Mouse (Mus musculus) cerebellum, adult (tissue): ENCODE data around the gene Gstm5.
A peak's percentile ranks its signal among the peaks of the same experiment; 100 is the strongest.
"Not testable (repeated sequence)": the region's sequence is repeated elsewhere in the genome, so short reads cannot be mapped to it uniquely, and the experiment has no call there.

Source experiments
- ATAC-seq: cut with Nextera tagmentation; 2 replicates; pipeline ENCODE4 v1.9.2; 2017; ENCODE audit warnings: mild to moderate bottlenecking, moderate library complexity, mixed read lengths; ENCODE audit not compliant: insufficient number of reproducible peaks, low FRiP score, low TSS enrichment

Gene Gstm5

DNA sequence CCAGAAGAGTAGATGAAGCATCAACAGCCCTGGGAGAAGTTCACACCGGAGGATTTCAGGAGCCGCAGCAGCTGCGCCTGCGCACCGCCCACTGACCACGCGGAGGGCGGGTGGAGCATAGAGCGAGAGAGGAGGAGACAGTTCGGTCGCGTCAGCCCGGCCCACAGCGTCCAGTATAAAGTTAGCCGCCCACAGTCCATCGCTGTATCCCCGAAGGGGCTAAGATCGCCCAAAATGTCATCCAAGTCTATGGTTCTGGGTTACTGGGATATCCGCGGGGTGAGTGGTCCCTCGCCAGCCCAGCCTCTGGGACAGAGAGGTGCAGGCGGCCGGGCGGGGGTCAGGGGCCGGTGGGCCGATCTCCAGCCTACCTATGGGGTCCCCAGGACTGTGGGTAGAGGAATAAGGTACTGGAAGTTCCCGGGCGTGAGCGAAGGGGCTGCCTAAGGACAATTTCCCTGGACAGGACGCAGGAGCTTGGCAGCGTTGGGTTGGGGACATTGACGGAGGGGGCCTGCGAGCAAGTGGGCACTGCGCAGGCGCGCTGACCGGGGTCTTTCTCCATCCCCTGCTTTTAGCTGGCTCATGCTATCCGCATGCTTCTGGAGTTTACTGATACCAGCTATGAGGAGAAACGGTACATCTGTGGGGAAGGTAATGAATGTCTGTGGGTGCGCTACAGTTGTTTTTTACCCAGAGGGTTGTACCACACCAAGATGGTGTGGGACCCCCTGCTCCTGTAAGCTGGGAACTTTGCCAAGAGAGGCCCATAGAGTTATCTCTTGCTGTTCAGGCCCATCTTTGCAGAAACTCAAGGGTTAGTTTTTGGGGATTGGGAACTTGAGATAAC, at the start of gene Gstm5:
Gene Gstm5 (plus strand): TSS at position 102 of the 850 bp plus-strand sequence.
- ATAC-seq, result peak; percentile 95

DNA sequence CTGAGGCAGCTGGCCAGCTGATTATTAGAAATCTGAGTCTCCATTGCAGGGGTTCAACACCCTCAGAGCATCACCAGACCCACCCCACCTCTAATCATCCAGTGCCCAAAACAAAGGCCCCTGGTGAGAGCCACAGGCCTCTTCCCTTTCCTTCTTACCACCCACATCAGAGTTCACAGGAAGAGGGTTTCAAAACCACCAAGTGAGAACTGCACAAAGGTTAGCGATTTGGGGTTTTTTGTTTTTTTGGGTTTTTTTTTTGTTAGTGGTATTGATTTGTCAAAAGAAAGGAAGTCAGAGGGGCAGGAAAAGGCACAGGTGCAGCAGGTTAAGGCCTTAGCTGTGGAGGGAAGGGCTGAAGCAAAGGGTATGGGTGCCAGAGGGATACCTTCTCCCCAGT, 49.4 kb upstream of the Gstm5 start:
- ATAC-seq, result no peak

DNA sequence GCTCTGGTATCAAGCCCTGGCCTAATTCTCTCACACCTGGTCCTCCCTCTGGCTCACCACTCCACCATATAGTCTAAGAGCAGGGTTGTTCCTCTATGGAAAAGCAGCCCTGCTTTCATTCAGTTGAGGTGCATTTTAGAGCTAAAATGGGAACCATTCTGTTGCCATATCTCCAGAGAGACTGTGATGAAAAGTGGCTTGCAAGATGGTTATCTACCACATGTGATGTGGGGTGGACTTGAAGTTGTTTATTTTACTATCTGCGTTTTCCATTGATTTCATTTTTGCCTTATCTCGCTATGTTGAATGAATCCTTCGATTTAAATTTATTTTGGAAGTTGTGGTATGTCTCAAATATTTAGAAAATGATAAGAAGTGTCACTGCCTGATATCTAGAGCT, 48.8 kb upstream of the Gstm5 start:
- no peak for ATAC-seq

DNA sequence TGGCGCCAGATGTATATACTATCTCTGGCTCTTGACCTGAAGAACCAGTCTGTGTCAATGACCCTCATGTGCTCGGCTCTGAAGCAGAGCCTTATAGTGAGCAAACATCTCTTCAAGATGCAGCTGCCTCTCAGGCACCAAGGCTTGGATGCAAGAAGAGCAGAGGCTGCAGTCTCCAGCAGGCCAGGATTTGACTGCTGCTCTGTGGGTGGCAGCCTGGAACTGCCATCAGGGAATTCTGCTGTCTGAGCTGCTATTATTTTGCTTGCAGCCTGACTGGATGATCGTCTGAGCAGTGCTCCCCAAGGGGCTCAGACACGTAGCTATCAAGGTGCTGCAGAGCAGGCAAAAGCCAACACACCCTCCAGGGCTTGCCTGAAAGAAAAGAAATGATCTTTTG, 47.5 kb upstream of the Gstm5 start:
- no peak for ATAC-seq

DNA sequence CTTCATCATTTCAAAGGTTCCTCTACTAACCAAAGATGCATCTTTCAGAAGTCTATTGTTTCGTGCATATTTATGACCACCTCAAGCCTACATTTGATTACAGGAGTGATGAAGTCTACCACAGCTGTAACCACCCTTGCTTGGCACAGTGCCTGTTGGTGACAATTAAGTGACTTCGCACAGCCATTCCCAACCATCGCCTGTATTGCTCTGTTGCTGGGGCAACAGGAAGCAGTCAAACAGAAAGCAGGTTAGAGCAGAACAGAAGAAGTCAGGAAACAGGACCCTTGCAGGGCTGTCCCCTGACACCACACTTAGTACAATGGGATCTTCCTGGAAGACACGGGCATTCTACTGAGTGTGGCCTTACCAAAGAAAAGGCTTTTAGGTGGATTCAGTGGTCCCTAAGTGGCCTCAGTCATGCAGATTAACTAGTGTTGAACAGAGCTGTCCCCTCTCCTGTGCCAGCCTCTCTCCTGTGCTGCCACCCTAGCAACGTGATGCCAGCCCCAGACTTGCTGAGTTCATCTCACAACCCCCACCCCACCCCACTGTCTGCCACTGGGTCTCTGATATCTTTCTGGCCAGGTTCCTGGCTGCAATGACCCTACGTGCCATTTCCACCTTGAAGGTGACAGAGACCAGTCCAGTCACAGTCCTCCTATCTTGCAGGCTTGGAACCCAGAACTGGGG, 46.5 kb upstream of the Gstm5 start:
- no peak for ATAC-seq

DNA sequence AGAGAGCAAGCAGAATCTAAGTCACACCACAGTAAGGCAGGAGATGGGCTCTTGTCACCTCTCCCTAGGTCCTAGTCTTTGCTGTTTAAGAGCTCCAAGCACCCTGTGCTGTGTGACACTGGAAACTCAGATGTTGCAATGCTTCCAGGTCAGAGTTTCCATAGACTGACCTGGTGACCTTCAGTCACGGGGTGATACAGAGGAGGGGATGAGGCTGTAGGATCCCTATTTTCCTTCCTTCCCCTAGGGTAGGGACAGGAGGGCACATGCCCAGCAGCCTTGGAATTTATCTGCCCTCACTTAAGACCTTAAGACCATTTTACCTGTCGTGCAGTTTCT, 46.0 kb upstream of the Gstm5 start:
- ATAC-seq, result no peak

DNA sequence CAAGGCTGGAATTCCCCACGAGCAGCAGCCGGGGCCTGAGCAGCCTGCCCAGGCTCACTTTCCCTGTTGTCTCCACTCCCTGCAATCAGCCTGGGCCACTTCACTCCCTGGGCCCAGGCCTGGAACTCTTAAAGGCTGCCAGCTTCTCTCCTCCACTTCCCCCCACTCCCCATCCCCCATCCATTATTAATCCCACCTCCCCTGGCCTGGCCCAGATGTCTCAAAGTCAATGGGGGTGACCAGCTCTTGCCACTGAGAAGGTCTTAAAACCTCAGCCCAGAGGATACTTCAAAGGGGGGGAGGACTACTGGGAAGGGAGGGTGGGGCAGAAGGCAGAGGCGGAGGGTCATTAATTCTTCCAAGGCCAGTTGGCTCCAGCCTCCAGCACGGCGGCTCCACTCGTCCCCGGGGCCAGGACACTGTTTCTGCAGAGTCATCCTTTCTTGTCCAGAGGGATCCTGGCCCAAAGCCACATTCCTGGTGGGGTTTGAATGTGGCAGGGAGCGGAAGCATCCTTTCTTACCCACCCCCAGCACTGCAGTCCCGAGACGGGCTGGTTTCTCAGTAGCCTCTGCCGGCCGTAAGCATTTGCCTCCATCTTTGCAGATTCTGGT, 45.1 kb upstream of the Gstm5 start:
- no peak for ATAC-seq

DNA sequence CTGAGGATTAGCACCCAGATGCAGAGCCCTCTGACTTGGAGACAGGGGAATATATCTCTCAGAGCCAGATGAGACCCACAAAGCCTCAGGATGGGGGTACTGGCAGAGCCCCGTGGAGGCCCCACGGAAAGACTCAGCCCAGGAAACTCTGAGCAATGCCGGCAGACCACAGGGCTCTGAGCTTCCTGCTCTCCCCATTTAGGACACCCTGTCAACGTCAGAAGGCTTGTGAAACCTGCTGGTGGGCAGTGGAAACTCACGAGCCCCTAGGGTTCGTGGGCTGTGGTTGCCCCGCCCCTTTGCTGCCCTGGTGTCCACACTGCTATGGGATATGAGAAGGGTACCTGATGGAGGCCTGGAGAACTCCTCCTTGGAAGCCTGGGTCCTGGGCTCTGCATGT, 42.8 kb upstream of the Gstm5 start:
- ATAC-seq, result no peak

DNA sequence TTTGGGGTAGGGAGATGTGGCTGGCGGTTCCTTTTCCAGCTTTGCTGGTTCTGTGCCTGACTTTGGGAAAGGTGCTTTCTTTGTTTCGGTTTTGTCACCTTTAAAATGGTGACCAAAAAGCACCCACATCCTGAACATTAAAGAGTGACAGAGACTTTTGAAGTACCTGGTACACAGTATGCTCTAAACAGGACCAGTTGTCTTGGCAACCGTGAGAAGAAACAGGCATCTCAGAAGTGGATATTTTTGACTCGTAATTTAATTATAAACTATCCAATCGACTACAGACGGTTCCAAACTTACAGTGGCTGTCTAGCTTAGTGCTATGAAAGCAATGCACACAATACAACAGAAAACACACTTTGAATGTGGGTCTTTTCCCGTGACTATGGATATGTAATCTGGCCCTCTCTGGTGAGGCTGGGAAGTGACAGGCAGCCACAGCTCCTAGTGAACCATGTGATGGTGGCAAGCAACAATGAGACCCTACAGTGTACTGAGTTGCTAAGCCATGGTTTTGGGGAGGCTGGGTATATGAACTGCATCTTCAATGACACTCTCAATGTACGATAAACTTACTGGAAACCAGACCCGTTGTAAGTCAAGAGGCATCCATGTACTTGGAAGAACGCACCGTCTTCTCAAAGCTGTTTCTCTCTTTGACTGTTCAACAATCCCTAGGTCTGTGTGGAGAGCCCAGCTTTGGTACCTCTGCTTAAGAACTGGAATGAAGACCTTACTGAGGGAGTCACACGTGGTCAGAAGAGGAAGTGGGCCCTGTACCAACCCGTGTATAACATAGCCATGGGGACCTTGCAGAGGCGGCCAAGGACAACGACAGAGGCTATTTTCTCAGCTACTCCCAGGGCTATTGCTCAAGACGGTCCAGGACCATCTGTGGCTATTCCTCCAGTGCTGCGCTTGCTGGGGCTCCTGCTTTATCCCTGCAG, 42.1 kb upstream of the Gstm5 start:
- ATAC-seq, result no peak

DNA sequence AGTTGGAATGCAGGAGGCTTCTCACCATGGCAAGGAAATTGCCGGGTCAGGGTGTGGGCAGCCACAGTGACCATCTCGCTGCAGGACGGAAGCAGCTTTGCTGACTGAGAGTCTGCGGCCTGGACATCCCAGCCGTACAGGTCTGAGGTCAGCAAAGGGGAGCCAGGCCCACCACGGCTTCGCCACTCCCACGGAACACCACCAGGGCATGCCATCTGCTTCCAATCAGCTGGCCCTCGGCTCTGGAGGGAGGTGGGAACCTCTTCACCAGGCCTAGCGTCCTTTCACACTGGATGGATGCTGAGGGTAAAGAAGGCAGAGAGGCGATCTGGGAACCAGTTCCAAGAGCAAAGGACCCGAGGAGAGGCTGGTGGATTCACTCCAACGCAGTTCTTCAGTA, 40.3 kb upstream of the Gstm5 start:
- ATAC-seq, result no peak

DNA sequence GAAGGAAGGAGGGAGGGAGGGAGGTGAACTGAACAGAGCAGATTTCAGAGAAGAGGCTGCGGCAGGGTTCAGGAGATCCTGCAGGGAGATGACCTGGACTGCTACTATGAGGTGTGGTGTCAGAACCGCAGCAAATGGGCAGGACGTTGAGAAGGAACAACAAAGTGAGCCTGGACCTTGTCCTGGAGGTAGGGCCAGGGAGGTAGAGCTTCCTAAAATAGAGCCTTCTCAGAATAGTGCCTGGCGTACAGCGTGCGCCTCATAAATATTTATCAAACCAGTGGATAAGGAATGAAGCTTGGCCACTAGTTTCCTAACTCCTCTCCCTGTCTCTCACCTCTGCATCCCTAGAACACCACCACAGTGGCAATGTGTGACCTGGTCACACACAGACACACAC, 38.0 kb upstream of the Gstm5 start:
- no peak for ATAC-seq

DNA sequence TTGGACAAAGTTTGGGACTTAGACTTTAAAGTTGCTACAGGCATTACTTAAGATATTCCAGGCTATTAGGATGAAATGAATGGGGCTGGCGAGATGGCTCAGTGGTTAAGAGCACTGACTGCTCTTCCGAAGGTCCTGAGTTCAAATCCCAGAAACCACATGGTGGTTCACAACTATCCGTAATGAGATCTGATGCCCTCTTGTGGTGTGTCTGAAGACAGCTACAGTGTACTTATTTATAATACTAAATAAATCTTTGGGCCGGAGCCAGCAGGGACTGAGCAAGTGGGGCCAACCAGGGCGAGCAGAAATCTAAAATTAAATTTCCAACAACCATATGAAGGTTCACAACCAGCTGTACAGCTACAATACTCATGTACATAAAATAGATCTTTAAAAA, 34.1 kb upstream of the Gstm5 start:
- ATAC-seq, result not testable (repeated sequence)

DNA sequence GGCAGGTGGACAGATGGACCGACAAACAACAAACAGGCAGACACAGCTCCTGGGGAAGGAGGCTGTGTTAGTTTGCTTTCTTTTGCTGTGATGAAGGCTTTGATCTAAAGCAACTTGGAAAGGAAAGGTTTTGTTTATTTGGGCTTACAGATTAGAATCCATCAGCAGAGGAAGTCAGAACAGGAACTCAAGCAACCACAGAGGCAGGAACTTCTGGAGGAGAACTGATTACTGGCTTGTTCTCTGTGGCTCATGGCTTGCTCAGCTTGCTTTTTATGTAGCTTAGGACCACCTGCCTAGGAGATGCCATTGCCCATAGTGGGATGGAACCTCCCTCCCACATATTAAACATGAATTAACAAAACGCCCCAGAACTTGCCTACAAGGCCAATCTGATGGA, 33.1 kb upstream of the Gstm5 start:
- ATAC-seq, result no peak

DNA sequence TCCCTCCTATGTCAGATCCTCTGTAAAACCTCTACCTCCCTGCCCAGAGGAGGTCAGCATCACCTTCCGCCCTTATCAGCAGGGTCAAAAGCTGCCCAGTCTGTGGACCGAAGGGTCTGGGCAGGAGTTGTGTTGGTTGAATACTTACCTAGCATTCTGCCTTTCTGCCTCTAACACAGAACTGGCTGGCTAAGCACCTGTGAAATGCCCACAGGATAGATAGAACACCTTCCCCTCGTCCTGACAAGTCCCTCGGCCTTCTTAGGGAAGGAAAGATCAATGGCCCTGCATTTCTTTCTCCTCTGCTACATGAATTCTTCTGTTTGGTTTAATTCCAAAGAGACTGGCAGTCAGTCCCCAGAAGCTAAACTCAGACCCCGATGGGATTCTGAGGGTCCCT, 32.1 kb upstream of the Gstm5 start:
- no peak for ATAC-seq

DNA sequence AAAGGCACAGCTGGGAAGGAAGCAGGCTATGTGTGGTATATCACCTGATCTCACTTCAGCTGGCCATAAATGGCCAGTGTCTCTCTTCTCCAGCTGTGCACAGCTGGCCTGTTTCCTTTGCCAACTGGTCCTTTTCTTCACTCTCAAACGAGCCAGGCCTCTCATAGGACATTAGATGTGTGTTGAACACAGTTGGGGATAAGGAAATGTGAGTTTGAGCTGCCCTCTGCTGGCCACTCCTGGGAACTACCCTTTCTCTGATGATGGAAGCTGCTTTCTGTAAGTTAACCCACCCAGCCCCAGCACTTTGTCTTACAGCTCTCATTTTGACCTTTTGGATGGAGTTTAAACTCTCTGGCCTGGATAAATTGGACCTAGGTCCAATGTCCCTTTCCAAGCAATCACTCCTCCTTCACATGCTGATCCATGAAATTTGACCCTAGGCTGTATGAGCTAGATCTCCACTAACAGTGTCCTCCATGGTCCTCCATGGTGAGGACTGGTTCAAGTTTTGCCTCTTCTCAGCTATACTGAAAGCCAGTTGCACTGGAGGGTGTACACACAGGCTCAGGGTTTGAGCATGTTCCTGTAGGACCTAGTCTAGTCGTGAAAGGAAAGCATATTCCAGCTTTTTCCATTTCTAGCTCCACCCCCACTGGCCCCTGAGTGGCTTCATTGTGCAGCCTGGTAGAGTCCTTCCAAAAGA, 31.6 kb upstream of the Gstm5 start:
- ATAC-seq, result peak; percentile 75

DNA sequence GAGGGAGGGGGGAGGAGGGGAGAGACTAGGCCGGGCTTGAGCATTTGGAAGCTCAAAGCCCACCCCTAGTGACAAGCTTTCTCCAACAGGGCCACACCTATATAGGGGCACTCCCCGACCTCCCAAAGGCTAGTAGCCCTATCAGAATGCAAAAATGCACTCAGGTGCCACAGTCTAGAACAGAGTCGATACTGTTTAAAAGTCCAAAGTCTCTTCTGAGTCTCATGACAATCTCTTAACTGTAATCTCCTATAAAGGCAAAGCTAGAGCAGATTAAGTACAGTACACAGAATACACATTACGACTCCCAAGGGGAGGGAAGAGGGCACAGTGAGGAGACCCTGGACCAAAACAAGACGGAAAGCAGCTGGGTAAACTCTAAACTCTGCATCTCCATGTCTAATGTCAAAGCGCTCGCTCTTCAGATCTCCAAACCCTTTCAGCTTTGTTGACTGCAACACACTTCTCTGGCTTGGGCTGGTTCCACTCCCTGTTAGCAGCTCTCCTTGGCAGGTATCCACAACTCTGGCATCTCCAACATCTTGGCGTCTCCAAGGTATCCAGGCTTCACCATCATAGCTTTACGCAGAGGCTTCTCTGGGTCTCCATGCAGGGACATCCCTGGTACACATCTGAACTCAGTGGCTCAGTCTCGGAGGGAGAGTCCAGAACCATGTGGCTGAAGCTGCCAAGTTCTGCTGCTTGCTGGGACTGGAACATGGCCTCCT, 30.1 kb upstream of the Gstm5 start:
- no peak for ATAC-seq

DNA sequence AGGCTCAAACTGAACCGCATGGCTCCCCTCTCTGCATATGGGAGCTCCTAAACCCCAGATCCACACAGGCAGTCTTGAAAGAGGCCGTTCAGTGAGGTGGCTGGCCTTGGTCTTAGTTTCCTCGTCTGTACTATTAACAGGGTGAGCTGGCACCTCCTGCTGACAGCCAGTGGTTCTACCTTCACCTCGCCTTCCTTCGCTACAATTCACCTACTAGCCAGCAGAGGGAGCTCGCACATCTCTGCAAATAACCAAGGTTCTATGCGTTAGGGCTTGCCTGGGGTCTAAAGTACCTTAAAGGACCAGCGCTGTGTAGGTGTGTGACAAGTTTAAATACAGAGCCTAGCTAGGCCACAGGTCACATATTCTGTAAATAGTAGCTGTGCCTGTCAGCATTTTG, 28.5 kb upstream of the Gstm5 start:
- peak; percentile 26 for ATAC-seq

DNA sequence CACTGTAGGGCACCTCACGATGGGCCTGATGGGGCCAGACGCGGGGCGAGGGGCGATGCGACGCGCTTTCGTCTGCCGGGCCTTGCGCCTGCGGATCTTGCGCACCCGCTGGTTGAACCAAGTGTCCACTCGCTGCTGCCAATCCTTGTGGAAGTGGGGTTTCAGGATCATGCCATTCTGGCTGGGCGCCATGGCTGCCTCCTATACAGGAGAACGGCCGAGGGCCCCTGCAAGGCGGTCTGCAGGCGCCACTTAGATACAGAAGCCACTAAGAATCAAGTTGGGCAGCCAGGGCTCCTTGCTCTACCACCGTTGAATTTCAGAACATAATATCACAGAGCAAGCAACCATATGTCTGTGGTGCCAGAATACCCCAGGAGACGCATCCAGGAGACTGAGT, 27.2 kb upstream of the Gstm5 start:
- ATAC-seq, result no peak

DNA sequence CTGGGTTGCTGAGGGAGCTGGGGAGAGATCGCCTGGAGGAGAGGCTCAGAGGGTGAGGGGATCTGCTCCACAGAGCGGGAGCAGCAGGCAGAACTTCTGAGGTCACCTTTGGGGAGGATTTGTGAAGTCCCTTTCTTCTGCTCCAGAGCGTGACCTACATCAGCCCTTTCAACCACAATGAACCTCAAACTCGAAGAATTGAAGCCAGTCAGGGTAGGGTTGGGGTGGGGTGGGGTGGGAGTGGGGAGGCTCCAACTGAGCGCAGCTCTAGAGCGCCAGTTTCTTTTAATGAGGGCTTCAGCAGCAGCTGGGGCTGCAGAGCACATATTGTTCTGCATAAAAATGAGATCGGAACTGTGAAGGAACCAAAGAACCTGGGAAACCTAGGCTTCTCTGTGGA, 26.5 kb upstream of the Gstm5 start:
- no peak for ATAC-seq
